Mouse (Mus musculus): Measurements from ENCODE around the gene Timmdc1.

Gene Timmdc1

DNA sequence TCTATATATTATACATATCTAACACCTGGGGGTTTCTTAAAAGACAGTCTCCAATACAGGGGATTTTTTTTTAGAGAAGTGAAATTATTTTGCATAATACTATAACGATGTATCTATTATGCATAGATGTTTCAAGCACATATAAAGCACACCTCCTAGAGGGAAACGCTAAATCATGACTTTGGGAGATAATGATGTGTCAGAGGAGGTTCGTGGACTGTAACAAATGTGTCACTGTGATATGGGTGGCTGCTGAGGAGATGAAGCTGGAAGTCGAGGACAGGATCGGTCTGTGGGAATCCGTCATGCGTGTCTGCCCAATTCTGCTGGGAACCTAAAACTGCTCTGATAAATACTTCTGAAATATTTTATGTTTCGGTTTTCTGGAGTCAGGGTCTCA, 60.7 kb downstream of the Timmdc1 start:
- no peak for DNase-seq

DNA sequence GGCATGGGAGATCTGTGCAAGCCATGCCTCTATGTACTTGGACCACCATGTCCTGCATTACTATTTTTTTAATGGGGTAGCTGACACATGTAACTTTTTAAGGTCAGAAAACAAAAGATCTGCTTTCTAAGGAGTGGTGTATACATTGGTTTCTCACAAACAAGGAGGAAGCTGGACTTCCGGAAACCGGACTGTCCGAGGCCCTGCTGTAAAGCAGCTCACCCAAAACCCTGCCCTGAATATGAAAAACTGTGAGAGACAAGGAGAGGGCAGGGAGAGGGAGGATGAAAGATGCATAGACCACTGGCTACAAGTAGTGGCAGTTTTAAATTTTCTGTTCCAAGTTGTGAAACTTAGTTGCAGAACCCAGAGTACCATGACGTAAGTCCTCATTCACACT, 62.5 kb downstream of the Timmdc1 start:
- DNase-seq = no peak

DNA sequence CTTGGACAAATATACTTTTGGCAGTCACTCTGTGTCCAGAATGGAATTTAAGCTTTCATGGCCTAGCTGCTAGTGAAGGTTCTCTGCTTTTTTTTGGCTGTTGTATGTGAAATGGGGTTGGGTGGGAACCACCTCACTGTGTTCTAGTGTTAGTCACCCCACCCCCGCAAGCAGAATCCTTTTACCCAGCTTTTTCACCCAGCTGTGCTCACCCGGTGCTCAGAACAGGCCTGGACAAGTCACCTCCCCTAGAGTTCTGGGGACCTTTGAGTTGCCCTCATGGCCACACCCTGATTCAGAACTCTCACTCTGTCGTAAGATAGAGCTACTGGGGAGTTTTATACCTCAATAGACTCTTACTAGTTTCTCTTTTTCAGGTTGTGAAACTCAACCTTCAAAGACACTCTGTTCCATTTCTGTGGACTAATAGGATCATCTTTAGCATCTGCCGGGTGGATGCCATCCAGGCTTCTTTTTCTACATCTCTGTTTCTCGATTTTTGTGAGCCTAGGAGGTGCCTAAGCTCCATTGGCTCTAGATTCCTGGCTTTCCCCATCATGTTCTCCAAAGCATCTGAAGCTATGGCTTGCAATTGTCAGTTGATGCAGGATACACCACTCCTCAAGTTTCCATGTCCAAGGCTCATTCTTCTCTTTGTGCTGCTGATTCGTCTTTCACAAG, 63.7 kb downstream of the Timmdc1 start:
- no peak for DNase-seq

DNA sequence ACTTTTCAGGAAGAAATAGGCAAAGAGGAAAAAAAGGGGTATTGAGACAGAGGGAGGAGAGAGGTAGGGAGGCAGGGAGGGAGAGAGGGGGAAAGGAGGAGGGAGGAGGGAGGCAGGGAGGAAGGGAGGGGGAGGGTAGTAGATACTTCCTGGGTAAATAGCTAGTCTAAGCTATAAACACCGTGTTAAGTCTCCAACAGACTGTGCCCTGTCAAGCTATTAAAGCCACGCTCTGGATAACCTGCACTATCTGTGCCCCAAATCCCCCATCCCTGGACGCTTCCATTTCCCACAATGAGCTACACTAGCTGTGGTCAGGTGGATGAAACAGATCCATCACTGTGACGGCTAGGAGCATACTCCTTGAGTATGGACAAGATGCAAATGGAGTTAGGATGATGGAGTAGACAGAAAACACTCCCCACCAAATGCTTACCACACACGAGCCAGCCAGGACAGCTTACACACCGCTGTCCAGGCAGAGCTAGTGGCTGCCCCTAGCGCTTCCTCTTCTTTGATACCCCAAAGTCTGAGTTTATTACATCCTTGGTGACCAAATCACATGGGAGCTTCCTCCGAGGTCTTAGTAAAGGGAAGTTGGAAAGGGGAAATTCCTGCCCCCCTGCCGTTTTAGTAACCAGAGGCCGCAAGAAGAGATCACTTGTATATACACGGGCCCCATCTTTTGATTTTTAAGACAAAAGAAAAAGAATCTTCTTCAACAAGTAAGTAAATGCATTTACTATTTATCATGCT, 65.5 kb downstream of the Timmdc1 start:
- no peak for DNase-seq

DNA sequence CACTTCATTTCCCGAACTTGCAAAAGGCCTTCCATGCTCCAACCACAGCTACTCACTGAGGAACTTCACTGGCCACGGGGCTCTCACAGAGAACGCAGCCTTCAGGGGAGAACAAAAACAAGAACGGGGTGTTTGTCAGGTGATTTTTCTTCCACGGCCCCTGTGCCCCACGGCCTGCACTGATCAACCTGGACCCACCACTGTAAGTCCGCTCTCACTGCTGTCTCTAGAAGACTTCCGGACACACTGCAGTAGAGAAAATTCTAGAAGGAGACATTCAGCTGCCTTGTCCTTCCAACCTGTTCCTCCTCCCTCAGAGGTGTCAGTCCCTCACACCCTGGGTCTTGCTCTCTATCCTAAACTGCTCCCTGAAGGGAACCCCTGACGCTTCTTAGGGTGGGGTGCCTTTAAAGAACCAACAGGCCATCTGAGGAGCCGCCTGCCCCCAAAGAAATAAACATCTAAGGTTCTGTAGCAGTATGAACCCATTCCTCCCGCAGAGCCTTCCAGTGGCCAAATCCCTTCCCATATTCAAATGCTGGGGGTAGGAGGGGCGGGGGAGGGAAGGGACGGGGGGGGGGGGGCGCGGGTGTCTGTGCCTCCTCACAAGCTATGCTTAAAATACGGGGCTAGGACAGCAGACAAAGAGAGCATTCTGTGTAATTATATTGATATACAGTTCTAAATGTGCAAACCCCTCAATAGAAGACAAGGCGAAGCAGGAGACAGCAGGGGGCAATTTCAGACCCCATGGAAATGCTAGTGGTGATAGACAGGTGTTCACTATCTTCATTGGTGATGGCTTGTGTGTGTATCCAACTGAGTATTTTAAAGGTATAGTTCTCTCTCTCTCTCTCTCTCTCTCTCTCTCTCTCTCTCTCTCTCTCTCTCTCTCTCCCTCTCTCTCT, 66.7 kb downstream of the Timmdc1 start, which contains the start of gene Cd80:
Cd80 (plus strand) TSS at position 51 of the 908 bp plus-strand sequence.
- no peak for DNase-seq

DNA sequence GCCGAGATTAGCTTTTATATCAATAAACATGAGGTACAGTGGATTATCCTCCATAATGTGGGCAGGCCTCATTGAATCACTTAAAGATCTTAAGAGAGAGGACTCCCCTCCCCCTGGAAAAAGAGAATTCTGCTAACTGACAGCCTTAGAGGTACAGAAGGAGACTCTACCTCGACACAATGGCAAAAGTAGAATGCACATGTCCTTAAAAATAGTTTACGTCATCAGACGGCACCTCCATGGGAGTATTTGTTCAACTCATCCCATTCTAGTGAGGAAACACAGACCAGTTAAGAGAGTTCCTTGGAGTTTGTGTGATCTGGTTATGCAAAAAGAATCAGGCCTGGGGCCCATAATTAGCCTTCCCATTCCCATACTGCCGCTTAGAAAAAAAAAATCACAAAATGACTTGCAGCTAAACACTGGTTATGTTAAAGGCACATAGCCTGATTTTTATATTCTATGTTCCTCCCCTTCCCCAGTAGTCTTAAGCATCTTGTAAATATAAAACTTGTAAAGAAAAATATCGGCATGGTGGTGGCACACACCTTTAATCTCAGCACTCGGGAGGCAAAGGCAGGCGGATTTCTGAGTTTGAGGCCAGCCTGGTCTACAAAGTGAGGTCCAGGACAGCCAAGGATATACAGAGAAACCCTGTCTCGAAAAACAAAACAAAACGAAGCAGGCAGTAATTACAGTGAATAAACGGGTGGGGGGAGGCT, 67.8 kb downstream of the Timmdc1 start:
- no peak for DNase-seq

DNA sequence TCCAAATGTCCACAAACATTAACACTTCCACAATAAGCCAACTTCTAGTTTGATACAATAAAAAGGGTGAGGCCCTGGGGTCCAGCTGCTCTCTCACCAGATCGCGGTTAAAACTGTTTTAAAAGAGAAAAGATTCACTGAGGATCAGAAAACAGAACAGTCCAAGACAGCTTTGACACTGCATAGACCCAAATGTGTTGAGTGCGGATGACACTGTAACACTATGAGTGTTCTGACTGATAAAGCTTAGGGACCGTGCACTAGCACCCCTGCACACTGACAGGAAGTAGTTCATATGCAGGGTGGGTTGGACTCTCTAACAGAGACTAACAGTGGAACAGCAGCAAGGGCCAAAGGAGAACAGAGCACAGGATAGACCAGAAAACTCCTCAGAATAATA, 68.5 kb downstream of the Timmdc1 start:
- DNase-seq = no peak

DNA sequence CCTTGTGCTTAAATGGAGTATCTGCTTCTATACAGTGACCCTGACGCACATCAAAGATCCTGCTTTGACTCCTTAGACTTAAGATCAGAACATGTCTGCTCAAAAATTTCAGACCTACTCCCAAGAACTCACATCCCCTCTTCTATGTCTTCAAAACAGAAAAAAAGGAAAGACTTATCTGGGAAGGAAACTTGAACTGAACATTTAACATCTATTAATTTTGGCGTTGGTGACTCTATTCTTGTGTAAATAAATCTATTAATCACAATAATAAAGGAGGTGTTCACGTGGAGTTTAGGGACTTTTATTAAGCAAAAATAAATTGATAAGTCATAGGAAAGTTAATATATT, 69.3 kb downstream of the Timmdc1 start:
- DNase-seq = no peak

DNA sequence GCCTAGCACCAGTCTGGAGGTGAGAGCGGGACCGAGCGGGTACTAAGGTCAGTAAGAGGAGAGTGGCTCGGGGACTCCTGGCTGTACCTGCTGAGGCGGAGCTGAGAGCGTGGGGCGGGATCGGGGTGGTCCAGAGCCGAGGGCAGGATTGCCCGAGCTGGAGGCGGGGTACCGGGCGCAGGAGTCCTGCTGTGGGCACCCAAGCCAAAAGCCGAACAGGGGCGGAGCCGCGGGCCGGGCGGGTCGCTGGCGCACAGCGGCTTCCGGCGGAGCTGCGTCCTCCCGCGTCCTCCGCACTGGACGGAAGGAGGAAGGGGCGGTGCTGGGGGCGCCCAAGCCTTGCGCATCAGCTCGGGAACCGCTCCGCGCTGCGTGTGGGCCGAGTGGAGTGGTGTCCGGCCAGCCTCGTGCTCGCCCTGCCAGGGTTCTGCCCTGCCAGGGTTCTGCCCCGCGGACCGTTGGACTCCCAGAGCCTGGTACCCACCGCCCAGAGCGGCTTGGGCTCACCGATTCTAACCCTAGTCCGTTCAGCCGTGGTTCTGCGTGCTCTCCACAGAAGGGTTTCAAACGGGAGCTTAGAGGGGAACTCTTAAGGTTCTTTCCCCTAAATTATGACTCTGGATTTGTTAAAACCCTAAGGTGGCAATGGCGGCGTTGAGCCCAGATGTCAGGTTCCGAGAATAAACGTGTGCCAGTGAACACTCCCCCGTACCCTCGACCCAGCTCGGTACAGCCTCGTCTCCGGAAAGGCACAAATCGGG, 69.8 kb downstream of the Timmdc1 start, which contains the start of gene Adprh:
Adprh (minus strand) TSS at position 262 of the 761 bp plus-strand sequence.
- peak; percentile 88 for DNase-seq

DNA sequence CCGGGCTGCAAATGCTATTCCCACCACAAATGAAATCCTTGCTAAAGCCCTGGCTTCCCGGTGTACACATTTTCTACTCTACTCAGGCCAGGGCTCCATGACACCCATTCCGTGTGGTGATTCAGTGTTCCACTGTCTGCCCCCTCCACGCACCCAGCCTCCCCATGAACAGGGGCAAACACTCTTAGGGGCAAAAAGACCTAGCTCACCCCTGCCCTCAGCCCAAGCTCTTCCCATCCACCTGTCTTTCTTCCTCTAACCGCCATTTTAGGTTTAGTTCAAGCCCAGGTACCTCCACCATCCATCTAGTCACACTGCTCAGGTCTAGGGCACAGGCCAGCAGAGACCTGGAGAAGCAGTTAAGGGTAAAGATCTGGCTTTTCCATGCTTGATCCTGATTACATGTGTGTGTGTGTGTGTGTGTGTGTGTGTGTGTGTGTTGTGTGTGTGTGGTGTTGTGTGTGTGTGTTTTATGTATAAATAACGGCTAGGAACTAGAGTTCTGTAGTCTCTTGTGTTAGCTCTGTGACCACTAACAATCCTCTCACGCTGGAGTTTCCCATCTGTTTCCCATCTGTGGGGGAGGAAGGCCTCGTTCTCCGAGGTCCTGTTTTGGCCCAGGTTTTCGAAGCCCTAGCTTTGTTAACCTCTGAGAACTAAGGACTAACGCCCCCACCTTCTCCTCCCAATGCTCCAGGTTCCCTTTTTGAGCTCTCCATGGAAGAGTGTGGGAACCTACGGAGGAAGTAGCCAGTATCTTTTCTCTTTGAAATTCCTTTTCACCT, 70.8 kb downstream of the Timmdc1 start:
- no peak for DNase-seq

DNA sequence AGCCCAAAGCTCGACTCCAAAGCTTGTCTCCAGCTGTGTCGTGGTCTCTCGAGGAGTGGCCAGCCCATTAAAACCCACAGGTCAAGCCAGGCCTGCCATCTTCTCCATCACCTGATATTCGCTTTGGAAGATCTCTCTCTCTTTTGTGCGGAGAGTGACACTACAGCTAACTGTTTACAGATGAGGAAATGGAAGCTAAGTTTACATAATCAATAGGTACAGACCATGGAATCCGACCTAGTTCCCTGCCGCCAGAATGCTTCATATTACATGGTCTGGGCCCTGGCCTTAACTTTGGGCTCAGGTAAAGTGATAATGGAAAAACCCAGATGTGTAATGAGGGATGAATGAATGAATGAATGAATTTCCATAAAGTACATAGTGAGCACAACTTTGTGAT, 71.8 kb downstream of the Timmdc1 start:
- no peak for DNase-seq

DNA sequence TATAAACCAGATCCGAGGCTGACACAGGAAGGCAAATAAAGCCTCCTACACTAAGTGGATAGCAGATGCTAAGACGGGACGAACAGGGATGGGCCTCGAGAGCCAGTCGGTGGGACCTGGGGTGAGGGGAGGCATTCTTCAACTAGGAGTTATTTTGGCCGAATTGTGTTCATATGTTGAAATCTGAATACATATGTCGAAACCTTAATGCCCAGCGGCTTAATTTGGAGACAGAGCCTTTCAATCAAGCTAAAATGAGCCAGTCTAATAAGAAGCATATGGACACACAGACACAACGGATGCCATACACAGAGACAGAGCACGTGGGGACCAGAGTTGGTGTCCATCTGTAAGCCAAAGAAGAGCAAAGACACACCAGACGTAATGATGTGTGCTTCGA, 74.0 kb downstream of the Timmdc1 start:
- DNase-seq = no peak
